16 mouse cellular contexts compared by ENCODE assay signal in the genomic region with DNA sequence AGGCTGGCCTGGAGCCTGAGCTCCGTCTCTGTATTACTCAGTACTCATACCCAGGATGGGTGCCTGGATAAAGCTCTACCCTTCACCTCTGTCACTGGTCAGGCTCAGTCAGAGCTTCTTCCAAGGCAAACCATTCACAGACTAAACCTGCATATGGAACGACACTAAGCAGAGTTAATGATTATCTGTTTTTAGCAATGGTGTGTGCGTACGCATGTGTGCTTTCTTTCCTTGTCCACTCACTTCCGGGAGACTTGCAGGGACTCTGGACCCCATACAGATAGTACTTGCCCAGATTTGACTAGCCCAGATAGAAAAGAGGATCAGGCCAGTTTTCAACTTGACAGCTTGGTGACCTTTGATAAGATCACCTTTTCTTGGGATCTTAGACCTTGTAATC. TPM values are rescaled to one million over a fixed set of nuclear protein-coding genes. Genes with fewer than 3 reads are reported as not detected.
DNase-seq lines count a peak whose midpoint lies in the region; ATAC-seq and TF ChIP-seq lines count a peak whose summit lies in the region.
"Had no signal": no experiment of that assay in that cellular context is flagged by ENCODE, and none has a peak within 500 bp of the region (broad histone marks: within the 10 kb centered on the region; RNA-seq: fewer than 3 reads in every experiment).

No protein-coding gene starts in this region.

- H3K9ac ChIP-seq in intestine, embryonic 16.5 days (ENCODE audit: low read depth, low read length): no peak overlapping the region
- no peak overlapping the region for H3K9ac ChIP-seq in liver, postnatal 0 days (replicated peaks)
- H3K9ac ChIP-seq in hindbrain, embryonic 14.5 days: no peak overlapping the region
- H3K9ac ChIP-seq: forebrain, embryonic 13.5 days; lung, embryonic 14.5 days; midbrain, embryonic 13.5 days had no signal

- TF ChIP-seq POLR2A in cerebellum, adult 2 months (IDR thresholded peaks at IDR 0.05; ENCODE audit: borderline replicate concordance, insufficient read depth, low read length): no peak

- intact Hi-C loops in gastrocnemius, adult 2 months (cut with DNase I): no loop called here

- H3K9me3 ChIP-seq in intestine, embryonic 16.5 days (ENCODE audit: control insufficient read depth, low read length): no peaks in the 10 kb centered on the region
- H3K9me3 ChIP-seq in liver, postnatal 0 days (ENCODE audit: low read length): no peaks in the 10 kb centered on the region
- no peaks in the 10 kb centered on the region for H3K9me3 ChIP-seq in hindbrain, embryonic 14.5 days (ENCODE audit: control insufficient read depth, low read length)
- H3K9me3 ChIP-seq: forebrain, embryonic 13.5 days; hindbrain, embryonic 10.5 days; midbrain, embryonic 13.5 days had no signal

- H3K4me1 ChIP-seq in intestine, embryonic 16.5 days (ENCODE audit: control insufficient read depth, insufficient read depth, low read length): peaks cover 16% of the 10 kb centered on the region
- H3K4me1 ChIP-seq in liver, postnatal 0 days (ENCODE audit: insufficient read depth): peaks cover 38% of the 10 kb centered on the region
- peaks cover 10% of the 10 kb centered on the region for H3K4me1 ChIP-seq in hindbrain, embryonic 14.5 days (replicated peaks; ENCODE audit: control insufficient read depth, insufficient read depth, low read length)
- H3K4me1 ChIP-seq in cerebellum, adult 2 months (ENCODE audit: control insufficient read depth, insufficient read depth, low read length): peaks cover 3% of the 10 kb centered on the region

- H3K27me3 ChIP-seq in intestine, embryonic 16.5 days (replicated peaks; ENCODE audit: control insufficient read depth, insufficient read depth, low read length): no peaks in the 10 kb centered on the region
- H3K27me3 ChIP-seq in liver, postnatal 0 days (ENCODE audit: insufficient read depth, low read length): no peaks in the 10 kb centered on the region
- no peaks in the 10 kb centered on the region for H3K27me3 ChIP-seq in hindbrain, embryonic 14.5 days (ENCODE audit: control insufficient read depth, insufficient read depth, low read length)
- H3K27me3 ChIP-seq in cerebellum, adult 2 months (ENCODE audit: control insufficient read depth, insufficient read depth, low read length): no peaks in the 10 kb centered on the region
- H3K27me3 ChIP-seq: forebrain, embryonic 13.5 days; midbrain, embryonic 13.5 days had no signal

- DNase-seq in gastrocnemius, adult 2 months: no peak
- no peak for DNase-seq in gastrocnemius, postnatal 25 days
- peak; percentile 33 for DNase-seq in A20 (ENCODE audit: low read depth, low spot score)
- peak; percentile 21 for DNase-seq in liver, postnatal 0 days
- DNase-seq in hindbrain, embryonic 14.5 days (ENCODE audit: low spot score): no peak
- no peak for DNase-seq in cerebellum, adult 2 months
- no peak for DNase-seq in c-Kit-positive CD71-positive TER-119-positive erythroid progenitor cells, embryonic 14.5 days (ENCODE audit: low spot score)
- DNase-seq: cerebellum, adult 8-10 months; embryo, embryonic 11 days; left cerebral cortex, postnatal 4 days; right cerebral cortex, adult 18-20 months had no signal

- H3K36me3 ChIP-seq in intestine, embryonic 16.5 days (ENCODE audit: control insufficient read depth, insufficient read depth, low read length): no peaks in the 10 kb centered on the region
- H3K36me3 ChIP-seq in liver, postnatal 0 days (replicated peaks; ENCODE audit: insufficient read depth, low read length): peaks cover 5% of the 10 kb centered on the region; the same call in 1 of the 2 replicates
- H3K36me3 ChIP-seq in hindbrain, embryonic 14.5 days (replicated peaks; ENCODE audit: control insufficient read depth, insufficient read depth): no peaks in the 10 kb centered on the region

- no peak for TF ChIP-seq CTCF in gastrocnemius, adult 2 months (IDR thresholded peaks at IDR 0.05)
- no peak for TF ChIP-seq CTCF in liver, postnatal 0 days (IDR thresholded peaks at IDR 0.05; ENCODE audit: low read depth)
- TF ChIP-seq CTCF in cerebellum, adult 2 months (IDR thresholded peaks at IDR 0.05; ENCODE audit: borderline replicate concordance, insufficient read depth, low read depth, low read length): no peak

- 0 out of 2 replicates have a peak overlapping the region, but pooled peaks have one; percentile 24 for H3K27ac ChIP-seq in gastrocnemius, adult 2 months
- H3K27ac ChIP-seq in intestine, embryonic 16.5 days (ENCODE audit: low read length): peak overlapping the region; percentile 87
- peak overlapping the region; percentile 98 for H3K27ac ChIP-seq in liver, postnatal 0 days (ENCODE audit: low read depth)
- no peak overlapping the region for H3K27ac ChIP-seq in hindbrain, embryonic 14.5 days
- H3K27ac ChIP-seq in cerebellum, adult 2 months (ENCODE audit: insufficient read depth, low read length): no peak overlapping the region
- H3K27ac ChIP-seq: forebrain, embryonic 13.5 days; hindbrain, embryonic 10.5 days; midbrain, embryonic 13.5 days had no signal

- peak; percentile 22 for ATAC-seq in intestine, embryonic 16.5 days
- no peak for ATAC-seq in liver, postnatal 0 days
- ATAC-seq in hindbrain, embryonic 14.5 days (ENCODE audit: low FRiP score): no peak
- ATAC-seq: forebrain, embryonic 13.5 days; midbrain, embryonic 13.5 days had no signal

- no peak for TF ChIP-seq EP300 in liver, postnatal 0 days (IDR thresholded peaks at IDR 0.05; ENCODE audit: low read depth)

- 62% methylated on average over 5 of the region's 5 CpGs for WGBS in intestine, embryonic 16.5 days
- WGBS in liver, postnatal 0 days (ENCODE audit: insufficient replicate concordance): 57% methylated on average over 5 of the region's 5 CpGs
- 88% methylated on average over 5 of the region's 5 CpGs for WGBS in hindbrain, embryonic 14.5 days
- 87% methylated on average over 5 of the region's 5 CpGs for WGBS in cerebellum, adult 2 months

- H3K4me2 ChIP-seq in intestine, embryonic 16.5 days (ENCODE audit: low read depth, low read length): no peak overlapping the region
- peak overlapping the region; percentile 27 for H3K4me2 ChIP-seq in liver, postnatal 0 days (ENCODE audit: low read depth, low read length)
- no peak overlapping the region for H3K4me2 ChIP-seq in hindbrain, embryonic 14.5 days (replicated peaks)
- H3K4me2 ChIP-seq: forebrain, embryonic 13.5 days; lung, embryonic 14.5 days; midbrain, embryonic 13.5 days had no signal

- H3K4me3 ChIP-seq in gastrocnemius, adult 2 months: no peak overlapping the region
- H3K4me3 ChIP-seq in intestine, embryonic 16.5 days (ENCODE audit: low read length): no peak overlapping the region
- no peak overlapping the region for H3K4me3 ChIP-seq in liver, postnatal 0 days (ENCODE audit: low read depth, low read length)
- no peak overlapping the region for H3K4me3 ChIP-seq in hindbrain, embryonic 14.5 days (replicated peaks; ENCODE audit: low read length)
- H3K4me3 ChIP-seq in cerebellum, adult 2 months (replicated peaks; ENCODE audit: insufficient read depth, low read depth, low read length): no peak overlapping the region
- H3K4me3 ChIP-seq: forebrain, embryonic 13.5 days; hindbrain, embryonic 10.5 days; midbrain, embryonic 13.5 days had no signal

RNA-seq across cellular contexts. Expression of gene Mnt, which starts 4.0 kb away (rescaled TPM):
- 10 to 100 TPM in 1 of 2 experiments, 1 to 10 TPM in 1; 6.1 to 11.6 TPM for total RNA-seq in gastrocnemius, adult 2 months (2021)
- total RNA-seq in gastrocnemius, postnatal 25 days (2021): 1 to 10 TPM; 5.3 to 5.6 TPM
- 3.1 and 4.0 TPM in 2 replicates for polyA plus RNA-seq in intestine, embryonic 16.5 days (2015; fragmentation: Nextera tagmentation; extraction: Ambion mirVana)
- 1.3 and 1.4 TPM in 2 replicates for polyA plus RNA-seq in liver, postnatal 0 days (2015; fragmentation: Nextera tagmentation; extraction: Ambion mirVana)
- polyA plus RNA-seq in hindbrain, embryonic 14.5 days (2014; fragmentation: Nextera tagmentation; extraction: Ambion mirVana): 8.3 and 8.8 TPM in 2 replicates
- polyA plus RNA-seq in cerebellum, adult 2 months (2012; rRNA removed): 17.9 and 18.0 TPM in 2 replicates

RNA-seq across cellular contexts. Expression of gene Mettl16, which starts 56.1 kb away (rescaled TPM):
- total RNA-seq in gastrocnemius, adult 2 months (2021): 10 to 100 TPM; 11.5 to 13.6 TPM
- 10 to 100 TPM in 1 of 2 experiments, 1 to 10 TPM in 1; 8.4 to 10.9 TPM for total RNA-seq in gastrocnemius, postnatal 25 days (2021)
- polyA plus RNA-seq in intestine, embryonic 16.5 days (2015; fragmentation: Nextera tagmentation; extraction: Ambion mirVana): 36.2 and 41.4 TPM in 2 replicates
- polyA plus RNA-seq in liver, postnatal 0 days (2015; fragmentation: Nextera tagmentation; extraction: Ambion mirVana): 7.2 and 8.4 TPM in 2 replicates
- polyA plus RNA-seq in hindbrain, embryonic 14.5 days (2014; fragmentation: Nextera tagmentation; extraction: Ambion mirVana): 35.2 and 36.8 TPM in 2 replicates
- polyA plus RNA-seq in cerebellum, adult 2 months (2012; rRNA removed): 17.6 and 18.5 TPM in 2 replicates

Comparison
In these comparisons a context has a peak if more than half of its experiments do, and no peak if none do; other contexts are left out.
1. DNase-seq: peak in A20 (single experiment) and liver, postnatal 0 days (single experiment); none in gastrocnemius, adult 2 months (single experiment), gastrocnemius, postnatal 25 days (single experiment), hindbrain, embryonic 14.5 days (single experiment), cerebellum, adult 2 months (0 of 2) and c-Kit-positive CD71-positive TER-119-positive erythroid progenitor cells, embryonic 14.5 days (single experiment).
2. H3K27ac ChIP-seq: peak in gastrocnemius, adult 2 months (single experiment), intestine, embryonic 16.5 days (single experiment) and liver, postnatal 0 days (single experiment); none in hindbrain, embryonic 14.5 days (single experiment) and cerebellum, adult 2 months (single experiment).